Mouse (Mus musculus): ENCODE results near the gene Trpm2. TPM values are rescaled to one million over a fixed set of nuclear protein-coding genes. Genes with fewer than 3 reads are reported as not detected.

The Trpm2 gene
- total and polyA plus RNA-seq, 2 experiments from 2014 or later = 0.11 to 0.27 TPM

- H3K4me3 ChIP-seq (ENCODE audit: low read depth, low read length) = peak overlapping the region; percentile 68; the same call in 1 of the 2 replicates
- no peaks in the 10 kb centered on the region for H3K9me3 ChIP-seq (replicated peaks; ENCODE audit: control insufficient read depth, low read length)
- peaks cover 13% of the 10 kb centered on the region; the same call in 1 of the 2 replicates for H3K36me3 ChIP-seq (replicated peaks; ENCODE audit: control insufficient read depth, insufficient read depth, low read length)
- TF ChIP-seq CTCF (IDR thresholded peaks at IDR 0.05; ENCODE audit: low read depth) (no peak), EP300 (IDR thresholded peaks at IDR 0.05; ENCODE audit: low read depth) (no peak)
- DNase-seq (ENCODE audit: low spot score) = no peak
- no peak for ATAC-seq (ENCODE audit: insufficient read depth, low read depth)
- no peaks in the 10 kb centered on the region for H3K27me3 ChIP-seq (ENCODE audit: control insufficient read depth, insufficient read depth, low read length)
- H3K4me2 ChIP-seq (ENCODE audit: low read depth, low read length) = peak overlapping the region; percentile 89
- H3K4me1 ChIP-seq (ENCODE audit: control insufficient read depth, insufficient read depth) = peaks cover 26% of the 10 kb centered on the region
- H3K27ac ChIP-seq (ENCODE audit: low read depth) = no peak overlapping the region
- peak overlapping the region; percentile 62 for H3K9ac ChIP-seq (replicated peaks; ENCODE audit: low read depth, low read length)
- 71% methylated on average over 3 of the region's 3 CpGs for WGBS
Observed at GRCm38 (mm10) chr10:78008169-78008568, 37.8 kb upstream of the Trpm2 start.

- H3K4me3 ChIP-seq (ENCODE audit: low read depth, low read length) = no peak overlapping the region
- ATAC-seq (ENCODE audit: insufficient read depth, low read depth) = no peak
- no peak for DNase-seq (ENCODE audit: low spot score)
- no peaks in the 10 kb centered on the region for H3K9me3 ChIP-seq (replicated peaks; ENCODE audit: control insufficient read depth, low read length)
- 45% methylated on average over 7 of the region's 7 CpGs for WGBS
- peaks cover 22% of the 10 kb centered on the region for H3K36me3 ChIP-seq (replicated peaks; ENCODE audit: control insufficient read depth, insufficient read depth, low read length)
- no peaks in the 10 kb centered on the region for H3K27me3 ChIP-seq (ENCODE audit: control insufficient read depth, insufficient read depth, low read length)
- H3K4me2 ChIP-seq (ENCODE audit: low read depth, low read length) = peak overlapping the region; percentile 89
- TF ChIP-seq EP300 (IDR thresholded peaks at IDR 0.05; ENCODE audit: low read depth) = no peak
- no peak for TF ChIP-seq CTCF (IDR thresholded peaks at IDR 0.05; ENCODE audit: low read depth)
- H3K27ac ChIP-seq (ENCODE audit: low read depth) = no peak overlapping the region
- peak overlapping the region; percentile 34; the same call in 1 of the 2 replicates for H3K9ac ChIP-seq (replicated peaks; ENCODE audit: low read depth, low read length)
- H3K4me1 ChIP-seq (ENCODE audit: control insufficient read depth, insufficient read depth) = peaks cover 26% of the 10 kb centered on the region
Observed at GRCm38 (mm10) chr10:78007203-78007602, 36.8 kb upstream of the Trpm2 start.

GRCm38 (mm10) chr10:78005791-78006438 lies 35.6 kb upstream of the Trpm2 start:
- H3K36me3 ChIP-seq (replicated peaks; ENCODE audit: control insufficient read depth, insufficient read depth, low read length) = peaks cover 33% of the 10 kb centered on the region
- 82% methylated on average over 4 of the region's 4 CpGs for WGBS
- no peak overlapping the region for H3K27ac ChIP-seq (ENCODE audit: low read depth)

GRCm38 (mm10) chr10:78004479-78005100 lies 34.2 kb upstream of the Trpm2 start:
- H3K27me3 ChIP-seq (ENCODE audit: control insufficient read depth, insufficient read depth, low read length) = no peaks in the 10 kb centered on the region
- ATAC-seq (ENCODE audit: insufficient read depth, low read depth) (no peak), DNase-seq (ENCODE audit: low spot score) (no peak)
- WGBS = 85% methylated on average over 3 of the region's 3 CpGs
- H3K36me3 ChIP-seq (replicated peaks; ENCODE audit: control insufficient read depth, insufficient read depth, low read length) = peaks cover 45% of the 10 kb centered on the region
- no peak overlapping the region for H3K4me2 ChIP-seq (ENCODE audit: low read depth, low read length)
- no peak overlapping the region for H3K9ac ChIP-seq (replicated peaks; ENCODE audit: low read depth, low read length)
- TF ChIP-seq EP300 (IDR thresholded peaks at IDR 0.05; ENCODE audit: low read depth) = no peak
- TF ChIP-seq CTCF (IDR thresholded peaks at IDR 0.05; ENCODE audit: low read depth) = no peak
- no peak overlapping the region for H3K27ac ChIP-seq (ENCODE audit: low read depth)
- no peak overlapping the region for H3K4me3 ChIP-seq (ENCODE audit: low read depth, low read length)
- peaks cover 26% of the 10 kb centered on the region for H3K4me1 ChIP-seq (ENCODE audit: control insufficient read depth, insufficient read depth)
- no peaks in the 10 kb centered on the region for H3K9me3 ChIP-seq (replicated peaks; ENCODE audit: control insufficient read depth, low read length)

More at GRCm38 (mm10) chr10:78005791-78006438, 35.6 kb upstream of the Trpm2 start:
- TF ChIP-seq EP300 (IDR thresholded peaks at IDR 0.05; ENCODE audit: low read depth) (no peak), CTCF (IDR thresholded peaks at IDR 0.05; ENCODE audit: low read depth) (no peak)
- no peaks in the 10 kb centered on the region for H3K27me3 ChIP-seq (ENCODE audit: control insufficient read depth, insufficient read depth, low read length)
- no peak for ATAC-seq (ENCODE audit: insufficient read depth, low read depth)
- no peak overlapping the region for H3K9ac ChIP-seq (replicated peaks; ENCODE audit: low read depth, low read length)
- H3K4me1 ChIP-seq (ENCODE audit: control insufficient read depth, insufficient read depth) = peaks cover 26% of the 10 kb centered on the region
- no peak overlapping the region for H3K4me3 ChIP-seq (ENCODE audit: low read depth, low read length)
- DNase-seq (ENCODE audit: low spot score) = no peak
- no peak overlapping the region for H3K4me2 ChIP-seq (ENCODE audit: low read depth, low read length)
- no peaks in the 10 kb centered on the region for H3K9me3 ChIP-seq (replicated peaks; ENCODE audit: control insufficient read depth, low read length)

GRCm38 (mm10) chr10:78002316-78002715 lies 32.0 kb upstream of the Trpm2 start:
- H3K9ac ChIP-seq (replicated peaks; ENCODE audit: low read depth, low read length) = no peak overlapping the region
- H3K36me3 ChIP-seq (replicated peaks; ENCODE audit: control insufficient read depth, insufficient read depth, low read length) = peaks cover 68% of the 10 kb centered on the region
- no peak overlapping the region for H3K27ac ChIP-seq (ENCODE audit: low read depth)
- no peak overlapping the region for H3K4me3 ChIP-seq (ENCODE audit: low read depth, low read length)
- H3K9me3 ChIP-seq (replicated peaks; ENCODE audit: control insufficient read depth, low read length) = no peaks in the 10 kb centered on the region
- no peak overlapping the region for H3K4me2 ChIP-seq (ENCODE audit: low read depth, low read length)
- DNase-seq (ENCODE audit: low spot score) (no peak), ATAC-seq (ENCODE audit: insufficient read depth, low read depth) (no peak)
- peaks cover 9% of the 10 kb centered on the region for H3K4me1 ChIP-seq (ENCODE audit: control insufficient read depth, insufficient read depth)
- H3K27me3 ChIP-seq (ENCODE audit: control insufficient read depth, insufficient read depth, low read length) = no peaks in the 10 kb centered on the region
- TF ChIP-seq CTCF (IDR thresholded peaks at IDR 0.05; ENCODE audit: low read depth) (no peak), EP300 (IDR thresholded peaks at IDR 0.05; ENCODE audit: low read depth) (no peak)
- WGBS = 77% methylated on average over 2 of the region's 2 CpGs

Measured in heart, postnatal 0 days (tissue).